Mouse (Mus musculus) testis, adult 2 months (tissue): ENCODE results near the gene Gng7.

Experiments used
- CTCF ChIP-seq: fragments of 200-500 bp; IDR thresholded peaks from 2 replicates; pipeline ENCODE4 v1.5.1; 2012; ENCODE audit warnings: low read depth, mild to moderate bottlenecking, inconsistent platforms, low read length, moderate library complexity; ENCODE audit not compliant: control insufficient read depth, insufficient read depth, insufficient replicate concordance
- POLR2A ChIP-seq: fragments of 200-500 bp; IDR thresholded peaks from 2 replicates; pipeline ENCODE4 v1.6.1; 2012; ENCODE audit warnings: low read depth, mild to moderate bottlenecking, inconsistent platforms, low read length, moderate library complexity; ENCODE audit not compliant: control insufficient read depth

DNA sequence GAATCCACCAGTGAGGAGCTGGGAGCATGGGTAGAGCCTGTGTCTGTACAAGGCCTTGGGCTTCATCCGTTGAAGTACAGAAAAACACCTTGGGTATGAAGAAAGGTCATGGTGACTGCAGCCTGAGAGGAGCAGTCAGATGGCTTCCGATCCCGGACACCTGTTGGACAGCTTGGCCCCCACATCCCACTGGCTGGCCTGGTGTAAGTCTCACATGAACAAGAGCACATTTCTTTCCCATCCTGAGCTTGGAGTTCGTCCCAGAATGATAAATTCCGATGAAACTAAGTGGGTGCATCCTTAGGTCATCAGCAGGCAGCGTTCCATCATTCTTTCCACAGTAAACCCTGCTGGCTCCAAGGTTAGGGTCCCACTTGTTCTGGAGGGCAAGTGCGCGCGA lies 71.0 kb downstream of the Gng7 start:
- no peak for TF ChIP-seq CTCF
- no peak for TF ChIP-seq POLR2A
